Mouse (Mus musculus) adrenal gland, postnatal 36 days (tissue): ENCODE data around the gene Hspd1. TPM values are rescaled to one million over a fixed set of nuclear protein-coding genes. Genes with fewer than 3 reads are reported as not detected.
"Not testable (repeated sequence)": the region's sequence is repeated elsewhere in the genome, so short reads cannot be mapped to it uniquely, and the experiment has no call there.

Experiments
- DNase-seq, 2 experiments: peaks; one replicate each; pipeline ENCODE4 v3.0.0; 2021; ENCODE audit warnings: mixed read lengths in 1 of 2
- total RNA-seq, 2 experiments: library from RNA; stranded (reverse); gene quantifications; 2 replicates each; pipeline ENCODE4 v1.2.3; 2021

Hspd1 gene
- total RNA-seq, 2 experiments from 2014 or later = 1,397 to 1,482 TPM

DNA sequence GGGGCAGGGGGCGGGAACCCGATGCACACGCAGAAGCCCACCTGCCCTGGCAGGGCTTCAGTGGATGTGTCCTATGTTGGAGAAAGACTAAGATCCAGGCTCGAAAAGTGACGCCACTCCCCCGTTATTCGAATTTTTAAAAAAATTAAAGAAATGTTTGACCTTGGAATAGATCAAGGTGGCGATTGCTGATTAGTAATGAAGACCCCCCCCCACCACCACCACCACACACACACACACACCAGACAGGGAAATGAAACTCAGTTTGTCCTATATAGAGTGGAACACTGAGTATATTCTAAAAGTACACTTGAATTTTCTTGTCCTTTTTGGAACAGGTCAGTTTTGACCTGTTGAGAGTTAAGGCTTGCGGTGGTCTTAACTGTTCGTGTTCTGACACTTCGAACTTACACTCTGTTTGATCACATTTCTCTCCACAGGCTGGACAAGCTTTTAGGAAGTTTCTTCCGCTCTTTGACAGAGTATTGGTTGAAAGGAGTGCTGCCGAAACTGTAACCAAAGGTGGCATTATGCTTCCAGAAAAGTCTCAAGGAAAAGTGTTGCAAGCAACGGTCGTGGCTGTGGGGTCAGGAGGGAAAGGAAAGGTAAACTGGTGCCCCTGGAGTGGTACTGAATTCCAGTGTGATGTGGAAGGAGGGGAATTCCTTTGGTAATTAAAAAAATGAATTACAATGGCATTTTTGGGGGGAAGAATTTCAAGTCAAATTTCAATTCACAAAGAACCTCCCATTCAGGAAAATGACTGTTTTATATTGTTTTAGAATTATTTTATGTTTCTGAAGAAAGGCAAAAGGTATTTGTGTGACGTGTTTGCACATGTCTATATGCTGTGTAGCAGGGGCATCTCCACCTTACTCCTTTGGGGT, 811 bp upstream of the Hspd1 start:
- no peak for DNase-seq

DNA sequence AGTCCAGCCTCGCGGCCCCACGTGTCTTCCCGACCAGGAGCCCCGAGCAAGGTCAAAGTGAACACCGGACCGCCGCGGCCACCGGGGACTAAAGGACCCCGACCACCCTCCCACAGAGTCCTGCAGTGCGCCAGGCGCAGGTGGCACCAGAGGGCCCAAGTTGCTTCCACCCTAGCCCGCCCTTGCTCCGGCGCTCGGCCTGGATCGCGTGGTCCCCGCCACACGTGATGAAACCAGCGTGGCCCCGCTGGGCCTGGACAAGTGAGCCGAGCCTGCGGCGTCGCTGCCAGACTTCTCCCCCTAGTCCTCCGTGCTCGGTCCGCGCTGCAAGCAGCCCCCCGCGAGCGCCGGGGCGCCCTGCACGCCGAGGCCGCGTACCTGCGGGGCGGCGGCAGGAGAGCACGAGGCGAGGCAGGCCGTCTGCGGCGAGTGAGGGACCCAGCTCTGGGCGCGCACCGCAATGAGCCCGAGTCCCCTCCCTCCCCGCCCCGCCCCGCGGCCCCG, 590 bp downstream of the Hspd1 start:
- peak in 1 of 2 experiments; percentile 77 for DNase-seq

DNA sequence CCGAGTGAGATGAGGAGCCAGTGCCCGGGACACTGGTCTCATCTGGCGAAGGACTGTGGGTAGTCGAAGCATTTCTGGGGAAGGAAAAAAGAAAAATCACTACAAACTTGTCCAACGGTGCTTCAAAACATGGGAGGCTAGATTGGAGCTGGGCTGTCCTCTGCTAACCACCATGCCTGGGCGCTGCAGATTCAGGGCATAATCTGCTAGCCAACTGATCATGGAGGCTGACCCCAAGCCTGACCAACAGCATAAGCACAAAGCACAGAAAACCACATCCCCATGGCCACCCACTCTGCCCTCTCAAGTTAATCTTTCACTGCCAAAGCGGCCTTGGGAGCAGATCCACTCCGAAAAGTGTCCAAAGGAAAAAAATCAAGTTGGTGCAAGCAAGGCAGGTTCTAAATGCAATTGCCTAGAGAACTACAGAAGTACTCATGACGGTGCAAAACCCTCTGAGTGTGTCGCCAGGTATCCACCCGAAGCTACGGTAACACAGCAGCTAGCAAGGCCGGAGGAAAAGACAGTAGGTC, 1.1 kb downstream of the Hspd1 start:
- DNase-seq = peak; percentile 39 to 40

DNA sequence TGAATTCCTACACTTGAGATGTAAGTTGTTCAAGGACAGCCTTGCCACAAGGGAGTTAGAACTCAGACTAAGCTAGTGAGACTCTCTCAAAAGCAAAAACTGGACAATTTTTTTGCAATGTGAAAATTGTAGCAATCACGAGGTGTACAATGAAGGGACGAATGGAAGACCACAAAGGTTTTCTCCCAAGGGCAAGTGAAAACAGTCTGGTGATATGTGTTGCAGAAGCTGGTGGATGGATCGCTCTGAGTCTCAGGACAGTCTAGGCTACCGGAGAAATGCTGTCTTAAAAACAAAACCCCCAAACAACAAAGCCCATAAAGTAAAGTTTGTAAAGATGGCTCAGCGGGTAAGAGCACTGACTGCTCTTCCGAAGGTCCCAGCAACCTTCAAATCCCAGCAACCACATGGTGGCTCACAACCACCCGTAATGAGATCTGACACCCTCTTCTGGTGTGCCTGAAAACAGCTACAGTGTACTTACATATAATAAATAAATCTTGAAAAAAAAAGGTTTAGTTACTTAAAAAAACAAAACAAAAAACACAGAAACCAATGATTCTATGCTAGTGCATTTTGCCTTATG, 2.2 kb downstream of the Hspd1 start:
- peak in 1 of 2 experiments; percentile 28 for DNase-seq

- DNase-seq = no peak
These were observed 5.9 kb downstream of the Hspd1 start for GRCm38 (mm10) chr1:55082106-55082505.

DNA sequence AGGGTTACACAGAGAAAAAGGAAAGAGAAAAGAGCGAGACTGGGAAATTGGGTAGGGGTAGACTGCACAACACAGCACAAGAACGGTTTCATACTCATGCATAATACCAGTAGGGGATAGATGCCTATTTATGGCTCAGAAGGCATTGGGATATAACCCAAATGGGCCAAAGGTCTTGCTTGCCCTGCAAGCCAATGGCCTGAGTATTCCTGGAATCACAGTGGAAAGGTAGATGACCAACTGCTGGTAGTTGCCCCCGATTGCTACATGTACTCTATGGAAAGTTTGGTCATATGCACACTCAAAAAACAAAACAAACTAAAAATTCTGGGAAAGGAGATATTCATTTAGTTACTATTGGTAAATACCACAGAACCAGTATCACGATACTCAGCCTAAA, 8.4 kb downstream of the Hspd1 start:
- peak in 1 of 2 experiments; percentile 18 for DNase-seq

- peak; percentile 34 to 40 for DNase-seq
These were observed 11.1 kb downstream of the Hspd1 start for GRCm38 (mm10) chr1:55076849-55077516.

DNA sequence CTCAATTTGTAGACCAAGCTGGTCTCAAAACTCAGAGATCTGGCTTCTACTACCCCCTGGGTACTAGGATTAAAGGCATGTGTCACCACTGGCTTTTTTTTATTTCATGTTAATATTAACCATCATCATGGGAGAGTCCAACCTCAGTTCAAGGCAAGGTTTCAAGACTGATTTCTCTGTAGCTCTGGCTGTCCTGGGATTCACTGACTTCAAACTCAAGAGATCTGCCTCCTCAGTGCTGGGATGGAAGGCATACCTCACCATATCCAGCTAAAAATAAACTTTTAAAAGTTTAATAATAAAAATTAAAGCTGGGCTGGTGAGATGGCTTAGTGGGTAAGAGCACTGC, 11.7 kb downstream of the Hspd1 start:
- no peak for DNase-seq

GRCm38 (mm10) chr1:55075652-55076394, 12.2 kb downstream of the Hspd1 start:
- no peak for DNase-seq

DNA sequence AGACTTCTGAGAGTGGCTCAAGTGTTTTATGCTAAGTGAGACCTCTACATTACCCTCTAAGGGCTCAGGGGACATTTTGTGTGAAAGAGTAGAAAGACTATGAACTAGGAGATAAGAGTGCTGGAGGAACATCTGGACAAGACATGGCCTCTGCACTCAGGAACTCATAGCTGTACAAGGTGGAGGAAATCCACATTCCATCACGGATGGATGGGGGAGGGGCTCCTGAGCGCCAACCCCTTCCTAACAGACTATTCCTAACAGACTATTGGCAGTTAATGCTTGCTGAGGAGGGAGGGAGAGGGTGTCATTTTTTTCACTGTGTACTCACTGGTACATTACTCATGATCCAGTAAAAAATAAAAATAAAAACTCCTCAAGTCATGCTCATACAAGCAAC, 13.3 kb downstream of the Hspd1 start:
- DNase-seq = peak in 1 of 2 experiments; percentile 21

DNA sequence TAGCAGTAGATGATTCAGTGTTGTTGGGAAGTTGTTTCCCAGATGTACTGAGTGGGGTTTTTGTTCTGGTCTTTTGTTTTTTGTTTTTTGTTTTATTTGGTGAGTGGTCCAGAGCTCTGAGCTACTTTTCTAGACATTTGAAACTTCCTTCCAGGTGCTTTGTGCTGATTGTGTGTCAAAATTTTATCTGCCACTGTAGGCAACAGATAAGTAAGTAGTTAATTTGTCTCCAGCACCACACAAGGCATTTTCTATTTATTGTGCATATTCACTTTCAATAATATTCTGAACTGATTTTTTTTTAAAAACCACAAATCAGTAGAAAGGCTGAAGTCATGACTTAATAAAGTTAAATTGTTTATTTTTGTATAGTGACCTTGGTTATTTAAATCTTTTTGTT, 15.7 kb downstream of the Hspd1 start:
- not testable (repeated sequence) for DNase-seq

- no peak for DNase-seq
These were observed 26.3 kb downstream of the Hspd1 start for GRCm38 (mm10) chr1:55061772-55062171.

DNA sequence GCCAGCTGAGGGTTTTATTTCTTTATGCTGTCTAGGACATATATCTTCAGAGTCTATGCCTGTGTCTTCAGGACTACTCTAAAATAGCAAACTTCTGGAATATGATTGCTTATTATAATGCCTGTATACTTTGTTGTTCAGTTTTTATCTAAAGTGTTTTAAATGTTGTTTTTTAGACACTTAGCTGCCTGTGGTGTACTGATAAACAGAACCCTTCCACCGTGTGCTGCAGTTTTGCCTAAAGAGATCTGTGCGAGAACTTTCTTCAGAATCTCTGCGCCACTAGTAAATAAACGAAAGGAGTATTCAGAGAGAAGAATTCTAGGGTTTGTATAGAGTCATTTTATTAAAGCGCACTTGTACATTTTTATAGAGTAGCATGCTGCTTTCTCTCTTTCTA, 26.9 kb downstream of the Hspd1 start:
- DNase-seq = no peak

DNA sequence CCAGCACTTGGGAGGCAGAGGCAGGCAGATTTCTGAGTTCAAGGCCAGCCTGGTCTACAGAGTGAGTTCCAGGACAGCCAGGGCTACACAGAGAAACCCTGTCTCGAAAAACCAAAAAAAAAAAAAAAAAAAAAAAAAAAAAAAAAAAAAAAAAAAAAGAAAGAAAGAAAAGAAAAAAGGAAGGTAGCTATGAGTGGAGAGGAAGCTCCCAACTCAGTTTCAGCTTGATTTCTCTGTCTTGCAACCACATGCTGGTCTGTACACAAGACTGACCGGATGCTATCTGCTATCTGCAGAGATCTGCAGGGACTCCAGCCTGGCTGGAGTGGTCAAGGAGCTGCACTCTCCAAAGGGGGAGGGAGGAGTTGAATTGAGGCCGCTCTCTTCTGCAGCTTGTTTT, 29.7 kb downstream of the Hspd1 start:
- DNase-seq = not testable (repeated sequence)

DNA sequence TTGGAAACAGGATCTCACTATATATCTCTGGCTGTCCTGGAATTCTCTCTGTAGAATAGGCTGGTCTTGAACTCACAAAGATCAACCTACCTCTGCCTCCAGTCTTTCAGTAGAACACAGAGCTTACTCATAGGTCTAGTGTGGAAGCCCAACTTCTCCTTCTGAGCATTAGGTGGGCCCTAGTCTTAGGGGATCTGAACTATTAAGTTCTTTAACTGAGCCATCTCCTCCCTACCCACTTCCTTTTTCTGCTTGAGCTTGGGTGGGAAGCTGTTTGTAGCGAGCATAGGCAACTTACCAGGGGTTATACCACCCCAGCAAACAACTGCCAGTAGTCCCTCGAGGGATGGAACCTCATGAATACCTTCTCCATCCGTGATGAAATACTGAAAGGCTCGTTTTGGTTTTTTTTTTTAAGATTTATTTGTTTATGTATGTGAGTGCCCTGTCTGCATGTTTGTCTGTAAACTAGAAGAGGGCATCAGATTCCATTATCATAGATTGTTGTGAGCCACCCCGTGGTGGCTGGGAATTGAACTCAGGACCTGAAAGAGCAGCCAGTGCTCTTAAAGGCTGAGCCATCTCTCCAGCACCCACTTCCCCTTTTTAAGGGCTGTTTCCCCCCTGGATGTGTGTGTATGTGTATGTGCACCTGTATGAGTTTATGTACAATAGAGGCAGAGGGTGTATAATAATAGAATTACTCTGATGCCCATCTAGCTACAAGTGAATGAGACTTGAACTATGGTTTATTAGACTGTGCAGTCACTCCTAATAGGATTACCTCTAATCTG, 32.5 kb downstream of the Hspd1 start:
- no peak for DNase-seq

DNA sequence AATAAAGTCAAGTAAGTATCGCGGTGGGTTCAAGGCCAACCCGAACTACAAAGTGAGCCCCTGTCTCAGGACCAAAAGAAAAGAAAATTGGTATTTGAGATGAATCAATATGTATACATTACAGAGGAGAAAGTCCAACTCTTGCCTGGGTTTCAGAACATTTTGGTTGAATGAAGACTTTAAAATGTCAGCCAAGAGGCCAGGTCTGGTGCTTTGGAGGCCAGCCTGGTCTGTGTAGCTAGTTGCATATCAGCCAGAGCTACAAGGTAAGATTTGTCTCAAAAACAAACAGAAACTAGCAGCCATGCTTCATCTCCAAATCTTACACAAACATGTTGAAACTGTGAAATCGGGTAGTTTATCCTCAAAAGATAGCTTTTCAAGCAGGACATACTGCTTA, 34.4 kb downstream of the Hspd1 start:
- no peak for DNase-seq

DNA sequence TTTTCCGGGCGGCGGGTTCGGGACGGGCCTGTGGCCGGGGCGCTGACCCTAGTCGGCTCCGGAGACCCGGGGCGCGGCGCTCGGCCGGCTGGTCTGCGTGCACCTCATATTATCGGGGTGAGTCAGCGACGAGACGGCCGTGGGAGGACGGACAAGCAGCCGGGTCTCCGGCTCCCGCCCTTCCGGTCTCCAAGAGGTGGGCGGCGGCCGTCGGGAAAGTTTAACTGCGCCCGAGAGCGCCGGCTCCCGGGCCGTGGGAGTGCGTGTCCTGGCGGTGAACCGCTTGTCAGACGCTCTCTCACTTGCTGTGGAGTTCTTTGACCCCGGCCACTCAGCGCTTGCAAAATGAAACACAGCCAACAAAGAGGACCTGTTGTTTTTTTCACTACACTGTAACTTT, 35.0 kb downstream of the Hspd1 start:
- peak; percentile 88 to 89 for DNase-seq

DNA sequence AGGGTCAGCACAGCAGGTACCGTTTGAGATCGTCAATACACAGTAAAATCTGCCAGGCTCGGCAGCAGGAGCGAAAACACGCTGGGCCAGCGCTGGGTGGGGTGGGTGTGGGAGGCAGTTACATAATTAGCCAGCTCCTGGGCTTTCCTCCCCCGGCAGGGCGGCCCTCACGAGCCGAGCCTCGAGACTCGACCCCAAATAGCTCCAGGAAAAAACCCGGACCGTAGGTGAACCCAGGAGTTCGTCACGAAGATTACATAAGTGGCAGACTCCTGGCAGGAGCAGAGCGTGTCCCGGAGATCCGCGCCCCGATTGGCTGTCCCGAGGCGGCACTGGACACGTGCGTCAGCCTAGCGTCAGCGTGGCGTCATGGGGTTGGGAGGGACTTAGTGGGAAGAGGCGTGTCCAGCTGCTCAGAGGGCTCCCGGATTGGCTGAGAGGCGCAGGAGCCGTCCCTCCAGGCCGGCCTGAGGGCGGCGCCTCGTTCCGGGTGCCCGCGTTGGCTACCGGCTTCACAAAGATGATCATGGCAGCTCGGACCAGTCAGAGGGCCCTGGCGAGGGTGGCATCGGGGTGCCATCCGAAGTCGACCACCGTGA, 35.6 kb downstream of the Hspd1 start, which contains the start of gene Coq10b:
Gene Coq10b (plus strand): TSS at position 416 of the 599 bp plus-strand sequence.
- peak; percentile 99 for DNase-seq

DNA sequence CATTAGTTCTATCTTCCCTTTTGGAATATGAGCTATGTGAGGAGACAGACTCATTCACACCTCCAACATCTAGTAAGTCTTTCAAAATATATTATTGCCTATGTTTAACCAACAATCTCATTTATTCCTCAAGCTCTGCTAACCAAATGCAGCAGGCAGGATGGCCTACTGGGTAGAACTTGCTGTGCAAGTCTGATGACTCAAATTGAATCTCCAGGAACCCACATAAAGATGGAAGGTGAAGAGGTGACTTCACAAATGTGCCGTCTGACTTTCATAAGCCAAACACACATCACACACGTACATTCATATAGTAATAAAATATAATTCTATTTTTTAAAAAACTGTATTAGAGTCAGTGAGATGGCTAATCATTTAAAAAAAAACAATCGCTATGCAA, 36.4 kb downstream of the Hspd1 start:
- no peak for DNase-seq

DNA sequence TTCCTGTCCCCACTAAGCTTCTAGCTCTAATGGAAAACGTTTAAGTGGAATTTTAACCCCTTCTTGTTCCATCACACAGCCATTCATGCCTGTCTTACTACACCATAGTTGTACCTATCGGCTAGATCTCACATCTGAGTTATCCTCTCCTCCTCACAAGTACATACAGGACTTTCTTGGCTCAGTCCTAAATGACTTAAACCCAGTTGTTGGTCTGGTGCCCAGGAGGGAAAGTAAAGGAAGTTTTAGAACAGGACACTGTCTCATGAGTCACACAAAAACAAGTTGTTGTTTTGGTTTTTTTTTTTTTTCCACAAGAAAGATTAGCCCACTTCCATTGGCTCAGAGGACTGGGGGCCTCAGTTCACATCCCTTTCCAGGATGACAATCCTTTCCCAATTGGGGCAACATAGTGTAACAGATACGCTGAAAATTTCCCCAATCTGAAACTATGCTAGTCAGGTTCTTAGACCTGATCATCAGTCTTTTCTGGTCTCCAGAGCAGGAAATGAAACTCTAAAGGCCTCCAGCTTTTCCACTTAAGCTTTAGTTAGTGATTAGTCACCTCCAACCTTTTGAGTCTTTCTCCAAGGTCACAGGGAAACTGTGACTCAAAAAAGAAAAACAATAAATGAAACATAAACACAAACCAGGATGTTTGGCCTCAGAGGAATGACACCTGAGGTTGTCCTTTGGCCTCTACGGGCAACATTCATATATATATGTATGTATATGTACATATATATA, 39.0 kb downstream of the Hspd1 start:
- DNase-seq = no peak
